Mouse (Mus musculus) liver, embryonic 13.5 days (tissue): ENCODE data around the gene Sh3rf1. TPM values are rescaled to one million over a fixed set of nuclear protein-coding genes. Genes with fewer than 3 reads are reported as not detected.

Experiments
- ATAC-seq: fragments of 200-750 bp; cut with Nextera tagmentation; 2 replicates; pipeline ENCODE4 v1.8.0; 2017; ENCODE audit warnings: low read depth, mild to moderate bottlenecking, moderate number of reproducible peaks, moderate library complexity
- DNase-seq: peaks from one replicate; pipeline ENCODE4 v3.0.0; 2022
- H3K27ac ChIP-seq: fragments of 300-500 bp; sonication (generic); 2 replicates; pipeline ENCODE4 v1.5.1; 2015; ENCODE audit warnings: moderate library complexity, mild to moderate bottlenecking, inconsistent platforms
- H3K27me3 ChIP-seq: fragments of 300-500 bp; sonication (generic); 2 replicates; pipeline ENCODE4 v1.6.1; 2015; ENCODE audit warnings: mild to moderate bottlenecking, inconsistent platforms
- H3K36me3 ChIP-seq: fragments of 300-500 bp; sonication (generic); 2 replicates; pipeline ENCODE4 v1.6.1; 2015; ENCODE audit warnings: mild to moderate bottlenecking, inconsistent platforms
- H3K4me1 ChIP-seq: fragments of 300-500 bp; sonication (generic); replicated peaks from 2 replicates; pipeline ENCODE4 v1.6.1; 2015; ENCODE audit warnings: inconsistent platforms
- H3K4me2 ChIP-seq: fragments of 300-500 bp; sonication (generic); 2 replicates; pipeline ENCODE4 v1.6.1; 2015; ENCODE audit warnings: inconsistent platforms, mild to moderate bottlenecking, moderate library complexity
- H3K4me3 ChIP-seq: fragments of 300-500 bp; sonication (generic); replicated peaks from 2 replicates; pipeline ENCODE4 v1.5.1; 2015; ENCODE audit warnings: mild to moderate bottlenecking, inconsistent platforms
- H3K9ac ChIP-seq: fragments of 300-500 bp; sonication (generic); 2 replicates; pipeline ENCODE4 v1.6.1; 2015; ENCODE audit warnings: mild to moderate bottlenecking, inconsistent platforms
- H3K9me3 ChIP-seq: fragments of 300-500 bp; sonication (generic); replicated peaks from 2 replicates; pipeline ENCODE4 v1.6.1; 2016; ENCODE audit warnings: inconsistent platforms
- WGBS: fragments of 180-500 bp; shearing (Covaris S2); methylation state at CpG from one replicate; pipeline ENCODE4 v1.1.7; 2015; ENCODE audit not compliant: insufficient replicate concordance; 5-methylcytosine and 5-hydroxymethylcytosine counted together
- polyA plus RNA-seq: library from polyadenylated mRNA; unstranded; fragments of >200 nt; fragmentation: Nextera tagmentation; extraction: Ambion mirVana; gene quantifications from 2 replicates; pipeline ENCODE4 v1.2.1, GENCODE M21; 2015

The Sh3rf1 gene
- polyA plus RNA-seq, 1 experiment from 2014 or later, result 1.1 TPM

DNA sequence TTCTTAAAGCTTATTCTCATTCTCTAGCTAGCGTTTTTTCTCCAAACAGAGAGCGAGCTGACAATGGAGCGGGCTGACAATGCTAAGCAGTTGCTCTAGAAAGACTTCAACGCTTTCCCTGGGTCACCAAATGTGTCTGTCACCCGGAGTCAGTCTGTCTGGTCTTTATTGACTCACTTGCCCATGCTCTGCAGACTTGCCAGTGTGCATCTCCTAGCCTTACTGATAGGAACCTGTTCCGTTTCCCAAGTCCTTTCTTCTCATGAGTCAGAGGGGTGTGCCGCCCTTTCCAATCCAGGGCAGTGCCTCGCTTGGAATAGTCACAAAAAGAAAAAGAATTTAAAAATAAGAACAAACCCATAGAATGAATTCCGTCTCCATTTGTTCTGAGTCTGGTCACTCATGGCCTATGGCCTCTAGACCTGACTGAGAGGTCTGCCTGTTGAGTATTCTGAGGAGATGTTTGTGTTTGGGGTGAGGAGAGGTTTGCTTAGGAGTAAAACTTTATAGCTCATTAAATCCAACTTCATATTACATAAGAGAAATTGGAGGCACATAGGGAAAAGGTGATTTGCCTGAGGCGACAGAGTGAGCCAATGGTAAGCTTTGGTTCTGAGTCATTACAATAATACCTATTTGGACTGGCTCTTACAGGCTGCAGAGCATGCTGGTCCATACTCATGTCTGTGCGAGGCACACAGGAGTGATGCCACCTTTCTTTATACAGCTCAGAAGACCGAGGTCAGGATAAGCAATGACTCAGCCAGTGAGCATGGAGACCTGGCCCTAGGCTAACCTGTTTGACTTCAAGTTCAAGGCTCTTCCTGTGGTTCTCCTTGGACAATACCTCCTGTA, 118.1 kb downstream of the Sh3rf1 start:
- Histone ChIP-seq H3K9ac (no peak overlapping the region), H3K36me3 (no peaks in the 10 kb centered on the region), H3K4me3 (no peak overlapping the region), H3K4me2 (no peak overlapping the region), H3K9me3 (no peaks in the 10 kb centered on the region), H3K4me1 (no peaks in the 10 kb centered on the region), H3K27ac (no peak overlapping the region), H3K27me3 (no peaks in the 10 kb centered on the region)
- ATAC-seq, result no peak
- 62% methylated on average over 12 of the region's 12 CpGs for WGBS
- no peak for DNase-seq

DNA sequence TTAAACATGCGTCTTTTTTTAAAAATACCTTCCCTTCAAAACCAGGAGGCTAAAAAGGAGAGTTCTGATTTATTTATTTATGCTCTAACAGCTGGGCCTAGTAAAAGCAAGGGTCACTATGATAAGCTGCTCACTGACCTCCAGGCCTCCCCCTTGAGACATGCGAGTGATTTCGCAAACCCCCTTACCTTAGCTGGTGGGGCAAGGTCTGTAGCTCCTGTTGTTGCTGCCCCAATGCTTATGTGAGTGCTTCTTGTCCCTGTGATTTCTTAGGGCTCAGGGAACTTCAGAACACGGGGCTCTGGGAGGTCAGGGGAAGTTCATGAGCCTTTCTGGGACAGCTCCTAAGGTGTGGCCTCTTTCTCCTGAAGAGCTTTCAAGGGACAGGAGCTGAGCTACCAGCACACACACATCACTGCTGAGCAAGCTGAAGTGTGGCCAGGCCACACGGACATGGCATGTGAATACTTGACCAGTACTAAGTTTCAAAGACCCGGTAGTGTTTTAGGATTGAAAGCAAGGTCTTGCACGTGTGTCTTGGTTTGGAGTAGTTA, 118.9 kb downstream of the Sh3rf1 start:
- no peak for DNase-seq
- H3K36me3 ChIP-seq, result no peaks in the 10 kb centered on the region
- no peaks in the 10 kb centered on the region for H3K4me1 ChIP-seq
- no peak overlapping the region for H3K4me3 ChIP-seq
- H3K27me3 ChIP-seq, result no peaks in the 10 kb centered on the region
- ATAC-seq, result no peak
- 63% methylated on average over 7 of the region's 7 CpGs for WGBS
- H3K9me3 ChIP-seq, result no peaks in the 10 kb centered on the region
- H3K9ac ChIP-seq, result no peak overlapping the region
- no peak overlapping the region for H3K27ac ChIP-seq
- no peak overlapping the region for H3K4me2 ChIP-seq

DNA sequence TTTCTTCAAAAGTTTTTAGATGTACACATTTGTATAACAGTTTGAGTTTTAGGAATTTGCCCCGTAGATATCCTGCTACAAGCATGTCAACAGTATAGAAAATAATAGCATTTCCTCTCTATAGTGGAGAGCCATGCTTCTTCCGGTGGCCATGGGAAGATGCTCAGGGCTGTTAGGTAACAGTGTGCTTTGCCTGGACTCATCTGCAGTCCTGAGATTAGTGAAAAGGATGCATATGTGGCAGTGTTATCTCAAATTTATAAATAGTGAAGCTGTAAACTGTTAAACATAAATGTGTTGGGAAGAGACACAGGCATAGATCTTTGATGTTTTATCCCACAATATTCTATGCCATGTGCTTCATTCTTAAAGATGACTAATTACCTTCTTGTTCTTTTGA, 120.8 kb downstream of the Sh3rf1 start:
- H3K9ac ChIP-seq, result no peak overlapping the region
- no peaks in the 10 kb centered on the region for H3K27me3 ChIP-seq
- no peaks in the 10 kb centered on the region; the same call in 1 of the 2 replicates for H3K4me1 ChIP-seq
- H3K9me3 ChIP-seq, result no peaks in the 10 kb centered on the region
- no peak overlapping the region for H3K4me3 ChIP-seq
- 43% methylated on average over 2 of the region's 2 CpGs for WGBS
- no peak for DNase-seq
- ATAC-seq, result no peak
- no peak overlapping the region for H3K4me2 ChIP-seq
- no peaks in the 10 kb centered on the region for H3K36me3 ChIP-seq
- H3K27ac ChIP-seq, result no peak overlapping the region

DNA sequence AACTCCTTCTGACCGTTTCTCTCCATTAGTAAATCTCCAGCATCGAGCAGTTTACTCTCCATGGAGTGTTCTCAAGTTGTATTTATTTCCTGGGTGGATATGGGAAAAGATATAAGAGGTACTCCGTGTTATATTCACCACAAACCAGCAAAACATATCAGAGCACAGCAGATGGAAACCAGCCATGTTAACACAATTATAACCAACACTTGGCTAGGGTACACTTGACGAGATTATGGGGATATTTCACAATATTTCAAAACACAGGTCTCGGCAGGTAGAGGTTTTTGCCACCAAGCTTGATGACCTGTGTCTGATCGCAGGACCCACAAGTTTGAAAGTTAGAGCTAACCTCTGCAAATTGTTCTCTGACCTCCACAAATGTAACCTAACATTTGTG, 123.3 kb downstream of the Sh3rf1 start:
- no peak overlapping the region for H3K9ac ChIP-seq
- ATAC-seq (no peak), DNase-seq (no peak)
- no peak overlapping the region for H3K27ac ChIP-seq
- no peaks in the 10 kb centered on the region for H3K27me3 ChIP-seq
- WGBS, result 71% methylated on average over 6 of the region's 6 CpGs
- H3K4me3 ChIP-seq, result no peak overlapping the region
- H3K9me3 ChIP-seq, result no peaks in the 10 kb centered on the region
- H3K4me1 ChIP-seq, result no peaks in the 10 kb centered on the region; the same call in 1 of the 2 replicates
- H3K4me2 ChIP-seq, result no peak overlapping the region
- no peaks in the 10 kb centered on the region for H3K36me3 ChIP-seq

DNA sequence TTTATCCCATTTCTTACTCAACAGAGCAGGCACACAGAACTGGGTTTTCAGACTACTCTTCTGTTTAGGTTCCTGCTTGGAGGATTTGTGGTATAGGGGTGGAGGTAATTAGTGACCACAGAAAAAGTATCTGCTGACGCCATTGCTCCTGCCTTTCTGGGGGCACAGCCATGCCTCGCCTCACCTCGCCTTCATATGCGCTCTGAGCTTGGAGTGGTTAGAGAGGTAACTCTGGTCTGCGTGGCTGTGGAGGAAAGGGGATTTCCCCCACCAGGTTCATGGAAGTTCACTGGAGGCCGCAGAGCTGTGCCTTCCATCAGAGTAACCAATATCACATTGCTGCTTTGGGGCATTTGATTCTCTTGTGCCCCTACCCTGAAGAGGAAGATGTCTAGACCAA, 123.9 kb downstream of the Sh3rf1 start:
- H3K9me3 ChIP-seq, result no peaks in the 10 kb centered on the region
- H3K4me3 ChIP-seq, result no peak overlapping the region
- 69% methylated on average over 6 of the region's 6 CpGs for WGBS
- no peaks in the 10 kb centered on the region; the same call in 1 of the 2 replicates for H3K4me1 ChIP-seq
- H3K36me3 ChIP-seq, result no peaks in the 10 kb centered on the region
- no peaks in the 10 kb centered on the region for H3K27me3 ChIP-seq
- no peak overlapping the region for H3K27ac ChIP-seq
- no peak overlapping the region for H3K9ac ChIP-seq
- H3K4me2 ChIP-seq, result no peak overlapping the region
- ATAC-seq, result no peak
- no peak for DNase-seq

DNA sequence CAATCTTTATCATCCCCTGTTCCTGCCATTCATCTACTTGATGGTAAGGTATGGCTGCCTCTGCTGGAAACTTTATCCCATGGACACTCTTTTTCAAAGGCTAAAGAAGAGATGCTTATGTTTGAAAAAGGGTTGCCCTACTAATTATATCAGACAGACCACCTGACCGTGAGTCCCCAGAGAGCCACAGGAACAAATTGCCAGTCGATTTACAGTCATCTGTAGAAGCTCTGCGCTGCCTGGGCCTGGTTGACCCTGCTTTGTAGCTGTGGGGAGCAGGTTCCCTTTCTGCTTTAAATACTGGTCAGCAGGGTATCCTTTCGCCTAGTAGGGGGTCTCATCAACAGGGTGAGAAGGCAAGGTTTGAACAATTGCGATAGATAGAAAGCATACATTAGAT, 124.4 kb downstream of the Sh3rf1 start:
- Histone ChIP-seq H3K4me1 (no peaks in the 10 kb centered on the region; the same call in 1 of the 2 replicates), H3K4me2 (no peak overlapping the region), H3K9me3 (no peaks in the 10 kb centered on the region), H3K9ac (no peak overlapping the region), H3K36me3 (no peaks in the 10 kb centered on the region), H3K27me3 (no peaks in the 10 kb centered on the region), H3K4me3 (no peak overlapping the region), H3K27ac (no peak overlapping the region)
- no peak for DNase-seq
- ATAC-seq, result no peak
- WGBS, result 67% methylated on average over 5 of the region's 5 CpGs

DNA sequence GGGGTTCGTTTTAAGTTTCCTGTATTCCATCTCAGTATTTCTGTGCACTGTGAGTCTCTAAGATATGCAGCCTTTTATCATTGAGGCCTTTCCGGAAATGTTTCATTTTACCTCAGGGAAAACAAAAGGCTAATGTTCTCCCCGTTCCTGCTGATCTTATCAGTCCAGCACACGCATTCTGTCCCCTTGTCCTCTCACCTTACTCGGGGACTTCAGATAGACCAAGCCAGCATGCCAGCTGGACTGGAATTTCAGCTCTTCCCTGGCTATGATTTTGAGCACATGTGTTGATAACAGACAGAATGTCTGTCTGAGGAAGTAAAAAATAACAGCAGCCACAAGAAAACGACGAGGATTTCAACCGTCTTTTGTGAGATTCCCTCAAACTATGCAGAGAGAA, 124.8 kb downstream of the Sh3rf1 start:
- ATAC-seq, result no peak
- Histone ChIP-seq H3K36me3 (no peaks in the 10 kb centered on the region), H3K27ac (no peak overlapping the region), H3K4me1 (no peaks in the 10 kb centered on the region; the same call in 1 of the 2 replicates), H3K4me3 (no peak overlapping the region), H3K9me3 (no peaks in the 10 kb centered on the region), H3K9ac (no peak overlapping the region), H3K27me3 (no peaks in the 10 kb centered on the region), H3K4me2 (no peak overlapping the region)
- DNase-seq, result no peak
- 35% methylated on average over 8 of the region's 8 CpGs for WGBS

DNA sequence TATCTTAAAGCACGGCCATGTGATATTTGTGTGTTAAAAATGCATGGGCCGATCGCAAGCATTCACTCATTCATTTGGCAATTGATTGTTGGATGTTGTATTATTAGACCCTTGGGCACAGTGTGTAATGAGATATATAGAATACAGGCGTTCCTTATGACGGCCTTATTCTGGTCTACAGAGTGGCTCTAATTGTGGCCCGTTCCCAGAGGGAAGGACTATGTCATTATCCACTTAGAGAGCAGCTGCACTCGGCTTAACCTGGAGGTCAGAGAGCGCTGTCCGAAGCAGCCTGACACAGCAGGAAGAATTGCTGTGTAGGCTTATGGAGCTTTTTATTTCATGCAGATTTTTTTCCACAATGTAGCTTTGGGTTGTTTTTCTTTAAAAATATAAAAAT, 126.8 kb downstream of the Sh3rf1 start:
- no peak overlapping the region for H3K27ac ChIP-seq
- DNase-seq (no peak), ATAC-seq (no peak)
- no peaks in the 10 kb centered on the region for H3K9me3 ChIP-seq
- H3K9ac ChIP-seq, result no peak overlapping the region
- no peaks in the 10 kb centered on the region for H3K36me3 ChIP-seq
- H3K4me2 ChIP-seq, result no peak overlapping the region
- no peak overlapping the region for H3K4me3 ChIP-seq
- no peaks in the 10 kb centered on the region for H3K27me3 ChIP-seq
- 76% methylated on average over 9 of the region's 9 CpGs for WGBS
- no peaks in the 10 kb centered on the region; the same call in 1 of the 2 replicates for H3K4me1 ChIP-seq

DNA sequence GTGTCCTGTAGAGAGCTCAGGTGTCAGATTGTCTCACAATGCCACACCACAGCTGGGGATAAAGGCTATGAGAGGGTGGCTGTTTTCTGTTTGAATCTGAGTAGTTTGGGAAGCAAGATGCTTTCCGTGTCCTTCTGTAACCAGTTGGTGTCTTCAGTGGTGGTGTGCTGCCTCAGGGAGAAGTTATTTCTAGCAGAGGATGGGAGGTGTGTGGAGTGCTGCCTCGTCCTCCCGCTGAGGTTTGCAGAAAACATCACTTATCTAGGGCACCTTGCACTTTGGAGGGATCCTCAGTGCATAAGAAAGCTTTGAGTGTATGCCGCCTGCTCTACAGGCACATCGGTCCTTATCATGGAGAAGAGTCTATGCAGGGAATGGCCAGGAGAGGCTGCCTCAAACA, 128.0 kb downstream of the Sh3rf1 start:
- H3K9ac ChIP-seq, result no peak overlapping the region
- H3K4me2 ChIP-seq, result no peak overlapping the region
- H3K36me3 ChIP-seq, result no peaks in the 10 kb centered on the region
- H3K4me1 ChIP-seq, result no peaks in the 10 kb centered on the region; the same call in 1 of the 2 replicates
- ATAC-seq (no peak), DNase-seq (no peak)
- H3K4me3 ChIP-seq, result no peak overlapping the region
- H3K27ac ChIP-seq, result no peak overlapping the region
- H3K9me3 ChIP-seq, result no peaks in the 10 kb centered on the region
- WGBS, result 77% methylated on average over 5 of the region's 5 CpGs
- H3K27me3 ChIP-seq, result no peaks in the 10 kb centered on the region

DNA sequence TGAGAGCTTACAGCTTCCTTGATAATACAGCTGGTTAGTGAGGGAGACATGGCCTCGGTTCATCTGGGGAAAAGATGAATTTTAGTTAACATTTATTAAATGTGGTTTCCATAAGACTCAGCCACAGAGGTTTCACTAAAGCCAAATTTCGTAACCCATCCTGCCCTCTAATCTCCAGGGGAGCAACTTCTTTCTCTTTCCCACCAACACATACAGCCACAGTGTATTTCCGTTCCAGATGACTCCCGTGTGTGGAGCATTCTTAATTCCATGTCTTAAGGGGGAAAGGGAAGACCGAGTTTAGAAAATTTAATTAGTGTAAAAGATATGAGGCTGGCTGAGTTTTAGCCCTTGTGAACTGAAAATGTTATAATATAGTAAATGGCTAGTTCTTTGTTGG, 131.8 kb downstream of the Sh3rf1 start:
- Histone ChIP-seq H3K9ac (no peak overlapping the region), H3K4me3 (no peak overlapping the region), H3K27me3 (no peaks in the 10 kb centered on the region), H3K27ac (no peak overlapping the region), H3K4me1 (no peaks in the 10 kb centered on the region), H3K36me3 (no peaks in the 10 kb centered on the region), H3K9me3 (no peaks in the 10 kb centered on the region), H3K4me2 (no peak overlapping the region)
- WGBS, result 72% methylated on average over 5 of the region's 5 CpGs
- ATAC-seq (no peak), DNase-seq (no peak)

DNA sequence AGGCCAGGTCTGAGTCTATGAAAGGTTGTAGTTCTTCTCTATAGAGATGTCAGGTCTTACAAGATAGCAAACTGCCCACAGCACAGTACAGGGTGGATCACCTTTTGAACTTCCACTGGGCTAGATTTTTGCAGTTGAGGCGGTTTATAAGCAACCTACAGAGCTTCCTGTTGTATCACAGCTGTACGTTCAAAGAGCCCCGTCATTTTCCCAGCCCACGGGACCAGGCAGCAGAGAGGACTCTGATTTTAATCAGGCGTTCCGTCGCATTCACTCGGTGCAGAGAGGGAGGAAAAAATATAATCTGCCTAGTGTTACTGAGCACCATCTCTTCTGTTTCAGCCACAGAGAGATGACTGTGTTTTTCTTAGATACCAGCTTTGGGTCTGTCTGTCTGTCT, 135.3 kb downstream of the Sh3rf1 start:
- WGBS, result 22% methylated on average over 8 of the region's 8 CpGs
- Histone ChIP-seq H3K9ac (no peak overlapping the region), H3K9me3 (no peaks in the 10 kb centered on the region), H3K4me3 (no peak overlapping the region), H3K36me3 (no peaks in the 10 kb centered on the region), H3K4me2 (no peak overlapping the region), H3K27ac (no peak overlapping the region), H3K4me1 (no peaks in the 10 kb centered on the region), H3K27me3 (no peaks in the 10 kb centered on the region)
- DNase-seq (no peak), ATAC-seq (no peak)

DNA sequence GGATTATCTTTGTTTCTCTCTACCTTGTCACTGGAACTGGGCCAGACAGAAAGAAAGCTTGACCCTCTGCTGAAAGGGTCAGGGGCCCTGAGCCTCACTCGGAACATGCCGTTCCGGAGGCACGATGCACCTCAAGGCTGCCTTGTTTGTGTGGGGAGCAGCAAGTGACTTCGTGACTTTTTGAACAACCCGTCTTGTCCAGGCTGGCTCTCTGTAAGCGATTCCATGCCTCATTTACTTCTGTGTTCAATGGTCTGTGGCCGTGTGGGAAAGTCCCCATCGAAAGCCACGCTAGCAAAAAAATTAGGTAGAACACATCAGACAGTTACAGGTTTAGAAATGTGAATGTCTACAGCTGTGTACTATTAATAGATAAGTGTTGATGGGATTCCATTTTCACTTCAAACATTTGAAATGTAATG, 136.2 kb downstream of the Sh3rf1 start:
- Histone ChIP-seq H3K4me3 (no peak overlapping the region), H3K4me1 (no peaks in the 10 kb centered on the region), H3K36me3 (no peaks in the 10 kb centered on the region), H3K27ac (no peak overlapping the region), H3K9ac (no peak overlapping the region), H3K9me3 (no peaks in the 10 kb centered on the region), H3K27me3 (no peaks in the 10 kb centered on the region), H3K4me2 (no peak overlapping the region)
- no peak for ATAC-seq
- 77% methylated on average over 10 of the region's 10 CpGs for WGBS
- DNase-seq, result no peak
